Mouse (Mus musculus) C2C12 (cell line): ENCODE measurements around the gene Tbc1d10b. TPM values are rescaled to one million over a fixed set of nuclear protein-coding genes. Genes with fewer than 3 reads are reported as not detected.

ENCODE experiments used
- H3K27me3 ChIP-seq: one replicate; pipeline ENCODE4 v1.6.1; 2011; ENCODE audit not compliant: control insufficient read depth, insufficient read depth, insufficient read length
- H3K36me3 ChIP-seq: one replicate; pipeline ENCODE4 v1.6.1; 2011; ENCODE audit not compliant: control insufficient read depth, insufficient read depth
- H3K4me3 ChIP-seq: one replicate; pipeline ENCODE4 v1.5.1; 2011; ENCODE audit warnings: mild to moderate bottlenecking, control low read depth; ENCODE audit not compliant: poor library complexity, insufficient read depth, severe bottlenecking
- H3K79me2 ChIP-seq: one replicate; pipeline ENCODE4 v1.6.1; 2011; ENCODE audit not compliant: control insufficient read depth, insufficient read depth
- H3K79me3 ChIP-seq: one replicate; pipeline ENCODE4 v1.6.1; 2011; ENCODE audit warnings: low read depth, control low read depth
- H3ac ChIP-seq: one replicate; pipeline ENCODE3; 2011; ENCODE audit warnings: low read depth; ENCODE audit not compliant: control insufficient read depth, insufficient read length
- CEBPB ChIP-seq: IDR thresholded peaks from one replicate; pipeline ENCODE4 v1.6.1; 2011; ENCODE audit warnings: low read depth, mild to moderate bottlenecking, control low read depth, moderate library complexity
- CTCF ChIP-seq: IDR thresholded peaks from one replicate; pipeline ENCODE4 v1.5.1; 2011; ENCODE audit not compliant: control insufficient read depth, insufficient read depth, insufficient read length
- FOSL1 ChIP-seq: IDR thresholded peaks from one replicate; pipeline ENCODE4 v1.8.0; 2011; ENCODE audit warnings: mild to moderate bottlenecking, low read length; ENCODE audit not compliant: poor library complexity, insufficient read depth, severe bottlenecking
- MAX ChIP-seq: IDR thresholded peaks from one replicate; pipeline ENCODE4 v1.6.1; 2011; ENCODE audit warnings: mild to moderate bottlenecking, control low read depth
- MYOD1 ChIP-seq: IDR thresholded peaks from one replicate; pipeline ENCODE4 v1.6.1; 2011; ENCODE audit warnings: low read depth; ENCODE audit not compliant: control insufficient read depth, insufficient read length
- MYOG ChIP-seq: IDR thresholded peaks from one replicate; pipeline ENCODE4 v1.6.1; 2011; ENCODE audit not compliant: control insufficient read depth, insufficient read length; ENCODE audit errors: extremely low read depth
- USF1 ChIP-seq: IDR thresholded peaks from one replicate; pipeline ENCODE4 v1.6.1; 2011; ENCODE audit warnings: low read depth, mild to moderate bottlenecking, control low read depth, moderate library complexity
- polyA plus RNA-seq: library from polyadenylated mRNA; unstranded; fragments of >200 nt; fragmentation: generic; extraction: Trizol; gene quantifications from one replicate; pipeline ENCODE4 v1.2.1, GENCODE M21; 2012; ENCODE audit warnings: missing spikeins

Gene Tbc1d10b
- polyA plus RNA-seq, 1 experiment: 41.4 TPM

DNA sequence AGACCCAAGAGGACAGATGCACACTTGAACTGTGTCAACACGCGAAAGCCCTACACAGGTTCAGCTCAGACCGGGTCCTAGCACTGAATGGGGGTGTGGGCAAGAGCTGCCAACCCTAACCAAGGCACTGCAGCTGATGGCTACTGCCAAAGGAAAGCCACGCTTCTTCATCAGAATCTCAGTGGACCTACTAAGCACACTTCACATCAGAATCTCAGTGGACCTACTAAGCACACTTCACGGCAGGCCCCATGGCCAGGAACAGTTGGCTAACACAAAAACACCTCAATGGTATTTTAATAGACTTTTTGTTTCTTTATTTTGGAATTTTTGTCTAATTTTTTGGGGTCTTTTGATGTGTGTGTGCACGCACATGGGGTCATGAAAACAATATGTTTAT lies 55.8 kb downstream of the Tbc1d10b start:
- Histone ChIP-seq H3K79me3 (no peaks in the 10 kb centered on the region), H3K79me2 (no peaks in the 10 kb centered on the region), H3ac (no peak overlapping the region), H3K36me3 (no peaks in the 10 kb centered on the region), H3K4me3 (no peak overlapping the region), H3K27me3 (no peaks in the 10 kb centered on the region)
- TF ChIP-seq MAX: no peak
- TF ChIP-seq CTCF: no peak
- no peak for TF ChIP-seq FOSL1
- TF ChIP-seq MYOG: no peak
- no peak for TF ChIP-seq MYOD1
- TF ChIP-seq USF1: no peak
- TF ChIP-seq CEBPB: no peak

DNA sequence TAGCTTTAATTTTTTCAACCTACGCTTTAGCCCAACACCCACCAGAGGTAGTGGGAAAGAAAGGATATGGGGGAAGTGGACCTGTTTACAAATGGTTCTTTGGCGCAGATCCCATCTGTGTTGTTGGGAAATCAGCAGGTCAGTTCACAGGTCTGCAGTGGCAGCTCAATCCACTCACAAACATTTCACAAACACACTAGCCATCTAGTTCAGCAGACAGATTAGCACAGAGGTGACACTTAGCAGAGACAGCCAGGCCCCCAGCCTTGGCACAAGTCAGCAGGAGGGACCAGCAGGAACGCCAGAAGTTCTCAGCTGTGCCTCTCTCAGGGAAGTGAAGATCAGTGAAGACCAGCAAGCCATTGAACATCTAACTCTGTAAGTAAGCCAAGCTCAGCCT lies 60.4 kb downstream of the Tbc1d10b start:
- H3K79me3 ChIP-seq: no peaks in the 10 kb centered on the region
- no peak overlapping the region for H3K4me3 ChIP-seq
- H3K27me3 ChIP-seq: no peaks in the 10 kb centered on the region
- TF ChIP-seq CTCF (no peak), MAX (no peak), USF1 (no peak), MYOD1 (no peak), FOSL1 (no peak), MYOG (no peak)
- H3ac ChIP-seq: no peak overlapping the region
- no peaks in the 10 kb centered on the region for H3K36me3 ChIP-seq
- H3K79me2 ChIP-seq: no peaks in the 10 kb centered on the region

Other genes with a start within 250 kb of the Tbc1d10b start
- 115 TPM for gene Cdipt, start 232.6 kb downstream of the Tbc1d10b start, polyA plus RNA-seq
- 0.06 TPM for gene Cdiptos, start 232.4 kb downstream of the Tbc1d10b start, polyA plus RNA-seq
- 32.7 TPM for gene Mvp, start 193.8 kb downstream of the Tbc1d10b start, polyA plus RNA-seq
- gene Pagr1b, start 192.0 kb downstream of the Tbc1d10b start, polyA plus RNA-seq: 1.2 TPM
- 22.3 TPM for gene Pagr1a, start 191.1 kb downstream of the Tbc1d10b start, polyA plus RNA-seq
- 39.7 TPM for gene Gm42742, start 187.4 kb downstream of the Tbc1d10b start, polyA plus RNA-seq
- 0.02 TPM for gene Prrt2, start 187.3 kb downstream of the Tbc1d10b start, polyA plus RNA-seq
- 141 TPM for gene Maz, start 181.4 kb downstream of the Tbc1d10b start, polyA plus RNA-seq
- gene Kif22, start 166.0 kb downstream of the Tbc1d10b start, polyA plus RNA-seq: 75.4 TPM
- not detected for gene Zg16, start 121.1 kb downstream of the Tbc1d10b start, polyA plus RNA-seq
- 34.0 TPM for gene AI467606, start 117.1 kb downstream of the Tbc1d10b start, polyA plus RNA-seq
- gene Qprt, start 86.2 kb downstream of the Tbc1d10b start, polyA plus RNA-seq: not detected
- gene Spn, start 70.6 kb downstream of the Tbc1d10b start, polyA plus RNA-seq: 23.1 TPM
- gene Cd2bp2, start 12.4 kb downstream of the Tbc1d10b start, polyA plus RNA-seq: 56.2 TPM
- 39.4 TPM for gene Mylpf, start 422 bp upstream of the Tbc1d10b start, polyA plus RNA-seq
- 16.1 TPM for gene Zfp553, start 24.6 kb upstream of the Tbc1d10b start, polyA plus RNA-seq
- gene Sept1, start 24.7 kb upstream of the Tbc1d10b start, polyA plus RNA-seq: 1.7 TPM
- gene Zfp771, start 35.8 kb upstream of the Tbc1d10b start, polyA plus RNA-seq: 38.0 TPM
- 226 TPM for gene Dctpp1, start 52.2 kb upstream of the Tbc1d10b start, polyA plus RNA-seq
- gene Sephs2, start 65.6 kb upstream of the Tbc1d10b start, polyA plus RNA-seq: 41.4 TPM
- 0.07 TPM for gene Itgal, start 87.8 kb upstream of the Tbc1d10b start, polyA plus RNA-seq
- gene Zfp768, start 137.1 kb upstream of the Tbc1d10b start, polyA plus RNA-seq: 17.5 TPM
- 5.1 TPM for gene Zfp747, start 167.6 kb upstream of the Tbc1d10b start, polyA plus RNA-seq
- gene 9130019O22Rik, start 178.7 kb upstream of the Tbc1d10b start, polyA plus RNA-seq: 0.32 TPM
- 2.9 TPM for gene E430018J23Rik, start 185.2 kb upstream of the Tbc1d10b start, polyA plus RNA-seq
- gene Zfp764, start 198.4 kb upstream of the Tbc1d10b start, polyA plus RNA-seq: 1.9 TPM
- 8.2 TPM for gene Zfp688, start 213.6 kb upstream of the Tbc1d10b start, polyA plus RNA-seq
- 3.7 TPM for gene Zfp689, start 240.7 kb upstream of the Tbc1d10b start, polyA plus RNA-seq